In the genomic region with DNA sequence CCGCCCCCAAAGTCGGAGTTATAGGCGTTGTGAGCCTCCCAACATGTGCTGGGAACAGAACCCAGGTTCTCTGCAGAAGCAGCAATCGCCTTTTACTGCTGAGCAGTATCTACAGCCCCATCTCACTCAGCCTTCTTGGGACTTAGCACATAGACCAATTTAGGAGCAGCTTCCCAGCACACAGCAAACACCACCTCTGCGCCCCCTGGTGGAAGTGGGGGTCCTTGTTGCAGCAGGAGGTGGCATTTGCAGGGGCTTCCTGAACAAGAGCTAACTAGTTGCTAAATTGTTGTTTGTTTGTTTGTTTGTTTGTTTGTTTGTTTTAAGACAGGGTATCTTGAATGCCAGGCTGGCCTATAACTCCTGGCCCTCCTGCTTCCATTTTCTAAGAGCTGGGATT, we compare ENCODE assay signal across 9 mouse cellular contexts. TPM values are rescaled to one million over a fixed set of nuclear protein-coding genes. Genes with fewer than 3 reads are reported as not detected.
DNase-seq lines count a peak whose midpoint lies in the region; ATAC-seq and TF ChIP-seq lines count a peak whose summit lies in the region.
"Had no signal": no experiment of that assay in that cellular context is flagged by ENCODE, and none has a peak within 500 bp of the region (broad histone marks: within the 10 kb centered on the region; RNA-seq: fewer than 3 reads in every experiment).

No protein-coding gene starts in this region.

- no peak overlapping the region for H3K27ac ChIP-seq in midbrain, embryonic 11.5 days (ENCODE audit: low read depth, low read length)
- H3K27ac ChIP-seq in midbrain, embryonic 15.5 days: no peak overlapping the region
- no peak overlapping the region for H3K27ac ChIP-seq in lung, embryonic 14.5 days (ENCODE audit: low read depth)

- H3K9me3 ChIP-seq in midbrain, embryonic 11.5 days (ENCODE audit: control insufficient read depth, low read length): peaks cover 5% of the 10 kb centered on the region; the same call in 1 of the 2 replicates
- H3K9me3 ChIP-seq in midbrain, embryonic 15.5 days: no peaks in the 10 kb centered on the region
- no peaks in the 10 kb centered on the region for H3K9me3 ChIP-seq in lung, embryonic 14.5 days (ENCODE audit: low read depth, low read length)

- H3K4me1 ChIP-seq in midbrain, embryonic 11.5 days (ENCODE audit: control insufficient read depth, insufficient read depth, low read length): no peaks in the 10 kb centered on the region
- no peaks in the 10 kb centered on the region for H3K4me1 ChIP-seq in midbrain, embryonic 15.5 days
- no peaks in the 10 kb centered on the region for H3K4me1 ChIP-seq in lung, embryonic 14.5 days (ENCODE audit: insufficient read depth)

- no peak overlapping the region for H3K4me2 ChIP-seq in midbrain, embryonic 11.5 days
- no peak overlapping the region for H3K4me2 ChIP-seq in midbrain, embryonic 15.5 days
- no peak overlapping the region for H3K4me2 ChIP-seq in lung, embryonic 14.5 days

- peak; percentile 55 to 72 for DNase-seq in cerebellum, postnatal 14 days
- no peak for DNase-seq in cerebellum, adult 8-10 months
- peak; percentile 94 for DNase-seq in midbrain, embryonic 11.5 days (ENCODE audit: low spot score, missing footprints)
- DNase-seq in adrenal gland, postnatal 36 days: peak; percentile 80 to 89
- DNase-seq in gastrocnemius, postnatal 14 days: peak; percentile 73
- DNase-seq in lung, embryonic 14.5 days: peak; percentile 81
- peak; percentile 75 for DNase-seq in splenic B cell, adult 2 months (ENCODE audit: low read depth, low spot score)

- no peak overlapping the region for H3K4me3 ChIP-seq in midbrain, embryonic 11.5 days (ENCODE audit: low read depth, low read length)
- no peak overlapping the region for H3K4me3 ChIP-seq in midbrain, embryonic 15.5 days
- H3K4me3 ChIP-seq in lung, embryonic 14.5 days (ENCODE audit: low read depth, low read length): no peak overlapping the region

- ATAC-seq in midbrain, embryonic 11.5 days (ENCODE audit: low FRiP score): no peak
- ATAC-seq in midbrain, embryonic 15.5 days (replicated peaks): no peak
- no peak; the same call in 1 of the 2 replicates for ATAC-seq in lung, embryonic 14.5 days (ENCODE audit: insufficient read depth)

- no peaks in the 10 kb centered on the region for H3K27me3 ChIP-seq in midbrain, embryonic 11.5 days (ENCODE audit: control insufficient read depth, insufficient read depth, low read length)
- H3K27me3 ChIP-seq in midbrain, embryonic 15.5 days (replicated peaks): 0 out of 2 replicates have a peak, but pooled peaks cover 7% of the 10 kb centered on the region
- H3K27me3 ChIP-seq in lung, embryonic 14.5 days (ENCODE audit: insufficient read depth, low read length): no peaks in the 10 kb centered on the region
- H3K27me3 ChIP-seq in splenic B cell, adult 2 months (ENCODE audit: control insufficient read depth, insufficient read depth, low read length, poor library complexity, severe bottlenecking): no peaks in the 10 kb centered on the region

- intact Hi-C loops in gastrocnemius, postnatal 14 days (cut with DNase I; ENCODE audit: low total_unique reads): loop anchor here (2.0 kb wide), 1 partner anchor 40 kb away; no protein-coding TSS in a partner anchor

- 26% methylated on average over 5 of the region's 5 CpGs for WGBS in midbrain, embryonic 11.5 days
- WGBS in midbrain, embryonic 15.5 days: 31% methylated on average over 5 of the region's 5 CpGs
- WGBS in lung, embryonic 14.5 days: 28% methylated on average over 5 of the region's 5 CpGs

- peak; percentile 85 for TF ChIP-seq CTCF in lung, embryonic 14.5 days (IDR thresholded peaks at IDR 0.05; ENCODE audit: low read depth)

- no peak overlapping the region for H3K9ac ChIP-seq in midbrain, embryonic 11.5 days (ENCODE audit: low read length)
- no peak overlapping the region for H3K9ac ChIP-seq in midbrain, embryonic 15.5 days
- no peak overlapping the region for H3K9ac ChIP-seq in lung, embryonic 14.5 days

- no peaks in the 10 kb centered on the region for H3K36me3 ChIP-seq in midbrain, embryonic 11.5 days (ENCODE audit: control insufficient read depth, insufficient read depth, low read length)
- H3K36me3 ChIP-seq in midbrain, embryonic 15.5 days (replicated peaks): no peaks in the 10 kb centered on the region
- H3K36me3 ChIP-seq in lung, embryonic 14.5 days (ENCODE audit: insufficient read depth): no peaks in the 10 kb centered on the region
- no peaks in the 10 kb centered on the region for H3K36me3 ChIP-seq in splenic B cell, adult 2 months (ENCODE audit: control insufficient read depth, insufficient read depth, low read length, poor library complexity, severe bottlenecking)

RNA-seq across cellular contexts. Expression of gene Atp6v1b1, which starts 11.7 kb away (rescaled TPM):
- polyA plus RNA-seq in midbrain, embryonic 11.5 days (2014; fragmentation: Nextera tagmentation; extraction: Ambion mirVana): not detected in 2 replicates
- polyA plus RNA-seq in midbrain, embryonic 15.5 days (2015; fragmentation: Nextera tagmentation; extraction: Ambion mirVana): not detected in 2 replicates
- not detected for total RNA-seq in adrenal gland, postnatal 36 days (2021)
- total RNA-seq in gastrocnemius, postnatal 14 days (2021): not detected
- polyA plus RNA-seq in lung, embryonic 14.5 days (2014; fragmentation: Nextera tagmentation; extraction: Ambion mirVana): not detected in 2 replicates

RNA-seq across cellular contexts. Expression of gene Vax2, which starts 20.1 kb away (rescaled TPM):
- polyA plus RNA-seq in midbrain, embryonic 11.5 days (2014; fragmentation: Nextera tagmentation; extraction: Ambion mirVana): 0.25 and 0.26 TPM in 2 replicates
- 0.18 and 0.23 TPM in 2 replicates for polyA plus RNA-seq in midbrain, embryonic 15.5 days (2015; fragmentation: Nextera tagmentation; extraction: Ambion mirVana)
- not detected for total RNA-seq in adrenal gland, postnatal 36 days (2021)
- total RNA-seq in gastrocnemius, postnatal 14 days (2021): not detected
- polyA plus RNA-seq in lung, embryonic 14.5 days (2014; fragmentation: Nextera tagmentation; extraction: Ambion mirVana): not detected in 2 replicates
- total RNA-seq: left cerebral cortex, postnatal 10 days had no signal

RNA-seq across cellular contexts. Expression of gene Ankrd53, which starts 31.3 kb away (rescaled TPM):
- polyA plus RNA-seq in midbrain, embryonic 11.5 days (2014; fragmentation: Nextera tagmentation; extraction: Ambion mirVana): 0.18 TPM in 1 of 2 replicates, not detected in the other
- 0.22 and 0.36 TPM in 2 replicates for polyA plus RNA-seq in midbrain, embryonic 15.5 days (2015; fragmentation: Nextera tagmentation; extraction: Ambion mirVana)
- total RNA-seq in adrenal gland, postnatal 36 days (2021): not detected
- not detected for total RNA-seq in gastrocnemius, postnatal 14 days (2021)
- 0.21 TPM in 1 of 2 replicates, not detected in the other for polyA plus RNA-seq in lung, embryonic 14.5 days (2014; fragmentation: Nextera tagmentation; extraction: Ambion mirVana)
- total RNA-seq: left cerebral cortex, postnatal 10 days had no signal

RNA-seq across cellular contexts. Expression of gene Tex261, which starts 44.5 kb away (rescaled TPM):
- polyA plus RNA-seq in midbrain, embryonic 11.5 days (2014; fragmentation: Nextera tagmentation; extraction: Ambion mirVana): 49.0 and 56.9 TPM in 2 replicates
- polyA plus RNA-seq in midbrain, embryonic 15.5 days (2015; fragmentation: Nextera tagmentation; extraction: Ambion mirVana): 66.7 and 71.0 TPM in 2 replicates
- total RNA-seq in adrenal gland, postnatal 36 days (2021): 100 to 1,000 TPM; 135 to 214 TPM
- 10 to 100 TPM; 35.5 to 35.8 TPM for total RNA-seq in gastrocnemius, postnatal 14 days (2021)
- 74.7 and 77.4 TPM in 2 replicates for polyA plus RNA-seq in lung, embryonic 14.5 days (2014; fragmentation: Nextera tagmentation; extraction: Ambion mirVana)

RNA-seq across cellular contexts. Expression of gene Cd207, which starts 53.5 kb away (rescaled TPM):
- polyA plus RNA-seq in midbrain, embryonic 11.5 days (2014; fragmentation: Nextera tagmentation; extraction: Ambion mirVana): not detected in 2 replicates
- not detected in 2 replicates for polyA plus RNA-seq in midbrain, embryonic 15.5 days (2015; fragmentation: Nextera tagmentation; extraction: Ambion mirVana)
- under 1 TPM in 1 of 2 experiments, not detected in 1; 0.20 TPM for total RNA-seq in adrenal gland, postnatal 36 days (2021)
- not detected for total RNA-seq in gastrocnemius, postnatal 14 days (2021)
- polyA plus RNA-seq in lung, embryonic 14.5 days (2014; fragmentation: Nextera tagmentation; extraction: Ambion mirVana): not detected in 2 replicates
- total RNA-seq: left cerebral cortex, postnatal 10 days had no signal
